Mouse (Mus musculus) thymus, adult 2 months (tissue): ENCODE measurements around the gene Ints4.

Source experiments
- CTCF ChIP-seq: fragments of 200-500 bp; IDR thresholded peaks from 2 replicates; pipeline ENCODE4 v1.5.1; 2012; ENCODE audit warnings: mild to moderate bottlenecking, control low read depth, low read length, moderate library complexity, borderline replicate concordance; ENCODE audit not compliant: control insufficient read depth, poor library complexity, insufficient read depth; ENCODE audit errors: extremely low read depth
- POLR2A ChIP-seq: fragments of 200-500 bp; IDR thresholded peaks from 2 replicates; pipeline ENCODE4 v1.6.1; 2012; ENCODE audit warnings: mild to moderate bottlenecking, low read length, control low read depth, moderate library complexity; ENCODE audit not compliant: control insufficient read depth, poor library complexity, insufficient read depth; ENCODE audit errors: extremely low read depth

DNA sequence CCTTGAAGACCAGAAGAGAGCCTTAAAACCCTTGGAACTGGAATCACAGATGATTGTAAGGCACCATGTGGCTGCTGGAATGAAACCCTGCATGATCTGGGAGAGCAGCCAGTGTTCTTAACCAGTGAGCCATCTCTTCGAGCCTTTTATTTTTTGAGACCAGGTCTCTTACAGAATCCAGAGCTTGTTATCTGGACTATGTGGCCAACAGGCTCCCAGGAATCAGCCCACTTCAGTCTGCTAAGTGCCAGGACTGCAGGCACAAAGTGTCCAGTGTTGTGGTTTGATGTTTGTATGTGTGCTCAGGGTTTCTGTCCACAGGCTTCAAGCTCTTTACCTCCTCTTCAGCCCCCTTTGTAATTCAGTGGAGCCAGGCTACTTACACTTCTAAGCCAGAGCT, 34.0 kb downstream of the Ints4 start:
- TF ChIP-seq POLR2A (no peak), CTCF (no peak)
